Mouse (Mus musculus) CH12.LX (cell line): ENCODE results near the gene Rps18.
"Not testable (repeated sequence)": the region's sequence is repeated elsewhere in the genome, so short reads cannot be mapped to it uniquely, and the experiment has no call there.

ENCODE experiments used
- BHLHE40 ChIP-seq: IDR thresholded peaks from 2 replicates; pipeline ENCODE4 v1.6.1; 2011; ENCODE audit warnings: mild to moderate bottlenecking, low read depth, low read length, improper control_type of control experiment
- CTCF ChIP-seq, 2 experiments: IDR thresholded peaks in 1 of 2; conservative IDR thresholded peaks in 1 of 2; 2 replicates each; pipeline ENCODE4 v1.5.1; 2011 to 2012; ENCODE audit warnings: low read depth in 2 of 2, low read length in 2 of 2, improper control_type of control experiment in 1 of 2, inconsistent platforms in 1 of 2, mild to moderate bottlenecking in 1 of 2, moderate library complexity in 1 of 2
- JUN ChIP-seq: IDR thresholded peaks from 2 replicates; pipeline ENCODE4 v1.6.1; 2011; ENCODE audit warnings: low read depth, mild to moderate bottlenecking, low read length, improper control_type of control experiment, moderate library complexity; ENCODE audit not compliant: insufficient read depth
- POLR2A ChIP-seq: IDR thresholded peaks from 2 replicates; pipeline ENCODE4 v1.6.1; 2011; ENCODE audit warnings: low read depth, mild to moderate bottlenecking, improper control_type of control experiment, low read length
- SMC3 ChIP-seq: IDR thresholded peaks from 2 replicates; pipeline ENCODE4 v1.6.1; 2011; ENCODE audit warnings: low read depth, low read length, improper control_type of control experiment
- USF2 ChIP-seq: conservative IDR thresholded peaks from 2 replicates; pipeline ENCODE4 v1.6.1; 2011; ENCODE audit warnings: low read depth, low read length, improper control_type of control experiment

DNA sequence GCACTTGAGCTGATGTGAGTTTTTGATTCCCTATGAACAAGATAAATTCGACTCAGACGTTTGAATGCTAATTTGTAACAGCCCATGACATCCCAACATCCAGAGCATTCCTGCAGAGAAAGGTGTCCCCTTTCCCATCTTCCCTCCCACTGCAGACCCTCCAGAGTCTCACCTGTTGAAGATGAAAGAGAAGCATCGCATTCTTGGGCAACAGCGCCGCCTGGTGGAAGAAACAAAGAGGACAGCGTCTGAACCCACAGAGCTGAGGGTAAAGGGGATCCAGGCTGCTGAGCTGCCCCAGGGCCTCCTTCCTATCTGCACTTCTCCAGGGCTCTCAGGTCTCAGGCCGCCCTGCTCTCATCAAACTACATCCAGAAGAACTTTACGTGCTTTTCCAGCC lies 26.3 kb upstream of the Rps18 start:
- not testable (repeated sequence) for TF ChIP-seq USF2, JUN, POLR2A, SMC3, BHLHE40
- peak in 1 of 2 experiments; percentile 45; a peak in 3 of 4 replicates for TF ChIP-seq CTCF (conservative IDR thresholded peaks at IDR 0.05 in 1 of 2, IDR thresholded peaks at IDR 0.05 in 1 of 2; ENCODE audit: low read depth in 2 of 2, low read length in 2 of 2)
